Mouse (Mus musculus) heart, embryonic 13.5 days (tissue): ENCODE measurements around the gene Sh3pxd2a. TPM values are rescaled to one million over a fixed set of nuclear protein-coding genes. Genes with fewer than 3 reads are reported as not detected.

Experiments
- ATAC-seq: fragments of 200-750 bp; cut with Nextera tagmentation; 2 replicates; pipeline ENCODE4 v1.8.0; 2017; ENCODE audit warnings: moderate TSS enrichment; ENCODE audit not compliant: insufficient number of reproducible peaks, low FRiP score, low TSS enrichment; ENCODE audit errors: extremely low read depth
- H3K27ac ChIP-seq: fragments of 300-500 bp; sonication (generic); replicated peaks from 2 replicates; pipeline ENCODE4 v1.5.1; 2015; ENCODE audit warnings: moderate library complexity, mild to moderate bottlenecking, inconsistent platforms
- H3K27me3 ChIP-seq: fragments of 300-500 bp; sonication (generic); replicated peaks from 2 replicates; pipeline ENCODE4 v1.6.1; 2015; ENCODE audit warnings: mild to moderate bottlenecking, inconsistent platforms
- H3K36me3 ChIP-seq: fragments of 300-500 bp; sonication (generic); 2 replicates; pipeline ENCODE4 v1.6.1; 2015; ENCODE audit warnings: mild to moderate bottlenecking, inconsistent platforms
- H3K4me1 ChIP-seq: fragments of 300-500 bp; sonication (generic); 2 replicates; pipeline ENCODE4 v1.6.1; 2015; ENCODE audit warnings: inconsistent platforms
- H3K4me2 ChIP-seq: fragments of 300-500 bp; sonication (generic); 2 replicates; pipeline ENCODE4 v1.6.1; 2015; ENCODE audit warnings: inconsistent platforms, mild to moderate bottlenecking, moderate library complexity
- H3K4me3 ChIP-seq: fragments of 300-500 bp; sonication (generic); 2 replicates; pipeline ENCODE4 v1.5.1; 2015; ENCODE audit warnings: moderate library complexity, mild to moderate bottlenecking, inconsistent platforms
- H3K9ac ChIP-seq: fragments of 300-500 bp; sonication (generic); 2 replicates; pipeline ENCODE4 v1.6.1; 2015; ENCODE audit warnings: inconsistent platforms, mild to moderate bottlenecking, moderate library complexity
- H3K9me3 ChIP-seq: fragments of 300-500 bp; sonication (generic); 2 replicates; pipeline ENCODE4 v1.6.1; 2016; ENCODE audit warnings: inconsistent platforms
- WGBS: fragments of 180-500 bp; shearing (Covaris S2); methylation state at CpG from one replicate; pipeline ENCODE4 v1.1.7; 2015; ENCODE audit warnings: mixed read lengths; 5-methylcytosine and 5-hydroxymethylcytosine counted together
- polyA plus RNA-seq: library from polyadenylated mRNA; unstranded; fragments of >200 nt; fragmentation: Nextera tagmentation; extraction: Ambion mirVana; gene quantifications from 2 replicates; pipeline ENCODE4 v1.2.1, GENCODE M21; 2015

Gene Sh3pxd2a
- polyA plus RNA-seq, 1 experiment from 2014 or later = 5.7 TPM

DNA sequence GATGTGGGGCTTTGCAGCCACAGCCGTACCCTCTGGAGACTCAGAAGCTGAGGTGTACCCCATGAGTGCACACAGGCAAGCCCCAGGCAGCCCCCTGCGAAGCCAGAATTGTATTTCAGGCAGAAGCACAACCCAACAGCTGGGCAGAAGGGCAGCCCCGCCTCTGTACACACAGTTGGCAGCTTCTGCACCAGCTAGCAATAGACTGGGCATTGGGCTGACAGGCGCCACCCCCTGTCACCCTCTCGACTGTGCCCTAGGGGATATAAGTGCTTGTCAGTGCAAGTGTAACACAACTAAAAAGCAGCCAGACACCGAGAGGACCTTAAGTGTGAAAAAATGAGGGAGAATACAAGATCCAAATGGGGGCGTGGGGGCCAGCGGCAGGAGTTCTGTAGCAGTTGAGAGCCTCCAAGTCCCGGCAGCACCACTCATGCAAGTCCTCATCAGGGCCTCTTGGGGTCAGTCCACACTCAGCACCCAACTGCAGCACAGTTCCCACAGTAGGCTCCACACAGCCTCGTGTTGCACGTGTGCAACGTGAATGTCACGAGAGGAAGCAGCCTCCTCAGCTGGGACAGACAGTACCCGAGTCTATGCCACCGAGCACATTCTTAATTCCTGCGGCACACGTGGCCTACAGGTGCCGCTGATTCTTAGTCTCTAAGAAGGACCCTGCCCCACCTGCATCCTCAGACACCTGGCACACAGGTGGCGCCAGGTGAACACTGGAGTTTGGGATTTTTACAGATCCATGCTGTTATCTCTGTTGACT, 147.7 kb downstream of the Sh3pxd2a start:
- Histone ChIP-seq H3K27me3 (no peaks in the 10 kb centered on the region), H3K36me3 (peaks cover 8% of the 10 kb centered on the region), H3K4me3 (no peak overlapping the region), H3K9ac (peak overlapping the region; percentile 58), H3K27ac (peak overlapping the region; percentile 97), H3K4me1 (peaks cover 98% of the 10 kb centered on the region), H3K4me2 (peak overlapping the region; percentile 32; the same call in 1 of the 2 replicates), H3K9me3 (no peaks in the 10 kb centered on the region)
- WGBS = 66% methylated on average over 19 of the region's 19 CpGs
- no peak for ATAC-seq

DNA sequence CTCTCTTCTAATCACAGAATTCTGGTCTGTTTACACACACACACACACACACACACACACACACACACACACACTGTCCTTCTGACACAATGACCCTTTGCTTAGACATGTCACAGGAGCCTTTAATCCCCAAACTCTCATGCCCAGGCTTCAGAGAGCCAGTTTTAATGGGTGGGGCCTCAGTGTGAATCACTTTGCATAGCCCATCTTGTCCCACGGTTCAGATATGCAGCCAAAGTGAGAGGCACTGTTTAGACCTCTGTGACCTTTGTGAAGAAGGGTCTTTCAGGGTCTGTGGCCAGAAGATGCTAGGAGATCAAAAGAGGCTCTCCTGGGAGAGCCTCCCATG, 148.3 kb downstream of the Sh3pxd2a start:
- H3K27me3 ChIP-seq = no peaks in the 10 kb centered on the region
- H3K36me3 ChIP-seq = peaks cover 14% of the 10 kb centered on the region
- H3K27ac ChIP-seq = peak overlapping the region; percentile 97
- ATAC-seq = no peak
- no peaks in the 10 kb centered on the region for H3K9me3 ChIP-seq
- 24% methylated on average over 1 of the region's 1 CpGs for WGBS
- H3K4me2 ChIP-seq = no peak overlapping the region
- H3K4me3 ChIP-seq = no peak overlapping the region
- H3K4me1 ChIP-seq = peaks cover 98% of the 10 kb centered on the region
- H3K9ac ChIP-seq = no peak overlapping the region

DNA sequence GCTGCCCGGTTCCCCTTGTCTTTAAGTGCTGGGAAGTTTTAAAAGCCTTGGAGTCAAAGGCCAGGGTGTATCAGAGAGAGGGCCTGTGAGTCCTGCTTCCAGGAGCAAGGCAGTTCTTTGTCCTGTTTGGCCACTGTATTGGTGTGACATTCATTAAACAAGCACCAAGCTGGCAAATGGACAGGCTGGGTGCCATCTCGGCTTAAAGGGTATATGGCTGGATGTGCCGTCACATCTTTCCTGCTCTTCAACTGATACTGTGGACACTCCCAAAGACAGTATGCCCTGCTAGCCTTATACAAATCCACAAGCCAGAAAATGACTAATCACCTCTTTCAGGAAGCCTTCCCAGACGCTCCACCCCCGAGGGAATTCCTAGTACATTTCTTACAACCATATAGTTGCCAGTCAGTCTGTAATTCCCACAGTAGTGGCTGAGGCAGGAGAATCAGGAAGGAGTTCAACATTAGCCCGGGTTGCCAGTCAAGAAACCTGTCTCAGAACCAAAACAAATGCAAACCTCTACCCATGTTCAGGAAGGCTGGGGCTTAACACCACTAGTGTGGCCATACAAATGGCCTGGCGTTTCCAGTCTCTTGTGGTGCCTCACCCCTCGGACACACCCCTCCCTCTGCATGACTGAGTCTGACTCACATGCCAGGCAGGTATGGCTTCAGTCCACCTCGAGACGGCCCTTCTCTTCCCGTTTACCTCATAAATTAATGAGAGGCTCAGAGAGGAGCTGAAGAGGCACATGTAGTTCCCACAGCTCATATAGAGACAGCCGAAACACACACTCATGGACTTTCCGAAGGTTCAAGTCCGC, 148.9 kb downstream of the Sh3pxd2a start:
- Histone ChIP-seq H3K4me3 (peak overlapping the region; percentile 60), H3K27ac (peak overlapping the region; percentile 97), H3K9me3 (no peaks in the 10 kb centered on the region), H3K4me2 (peak overlapping the region; percentile 82), H3K36me3 (peaks cover 19% of the 10 kb centered on the region), H3K27me3 (no peaks in the 10 kb centered on the region), H3K4me1 (peaks cover 96% of the 10 kb centered on the region), H3K9ac (peak overlapping the region; percentile 93)
- ATAC-seq = no peak
- 45% methylated on average over 14 of the region's 14 CpGs for WGBS

DNA sequence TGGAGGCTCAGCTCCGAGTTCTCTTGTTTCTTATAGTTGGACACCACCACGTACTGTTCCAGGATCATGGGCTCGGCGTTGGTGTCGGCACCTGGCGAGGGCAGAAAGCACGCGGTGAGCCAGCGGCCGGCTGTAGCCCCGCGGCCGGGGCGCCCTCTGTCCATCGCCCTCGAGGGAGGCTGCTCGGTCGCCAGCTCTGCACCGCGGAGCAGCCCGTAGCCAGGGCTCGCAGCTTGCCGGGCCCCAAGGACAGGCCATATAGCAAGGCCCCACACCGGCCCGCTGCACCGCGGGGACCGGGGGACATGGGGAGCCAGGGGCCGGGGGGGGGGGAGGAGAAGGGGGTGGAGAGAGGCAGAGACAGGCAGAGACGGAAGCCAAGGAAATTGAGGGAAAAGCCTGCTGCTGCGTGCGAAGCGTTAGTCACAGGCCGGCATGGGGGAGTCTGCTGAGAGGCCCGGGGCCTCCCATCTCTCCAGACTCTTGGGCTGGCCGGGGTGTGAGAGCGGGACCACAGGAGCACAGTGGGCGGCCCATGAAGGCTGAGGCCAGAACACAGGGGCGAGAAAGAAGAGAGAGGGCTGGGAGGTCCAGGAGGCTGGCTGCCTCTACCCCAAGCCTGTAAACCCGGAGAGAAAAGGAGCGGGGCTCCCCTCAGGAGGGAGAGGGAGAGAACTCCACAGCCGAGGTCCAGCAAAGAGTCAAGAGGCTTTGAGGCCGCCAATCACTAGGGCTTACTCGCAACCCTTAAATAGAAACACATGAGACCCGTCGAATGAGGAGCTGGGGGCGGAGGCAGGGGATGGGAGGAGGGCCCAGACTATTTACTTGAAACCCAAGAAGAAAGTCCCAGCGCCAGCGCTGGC, 149.9 kb downstream of the Sh3pxd2a start:
- Histone ChIP-seq H3K9ac (peak overlapping the region; percentile 93), H3K27me3 (no peaks in the 10 kb centered on the region), H3K4me2 (peak overlapping the region; percentile 82), H3K4me3 (peak overlapping the region; percentile 60), H3K36me3 (peaks cover 28% of the 10 kb centered on the region), H3K27ac (peak overlapping the region; percentile 97), H3K4me1 (peaks cover 94% of the 10 kb centered on the region), H3K9me3 (no peaks in the 10 kb centered on the region)
- ATAC-seq = peak; percentile 56; the same call in 1 of the 2 replicates
- 1% methylated on average over 49 of the region's 49 CpGs for WGBS

DNA sequence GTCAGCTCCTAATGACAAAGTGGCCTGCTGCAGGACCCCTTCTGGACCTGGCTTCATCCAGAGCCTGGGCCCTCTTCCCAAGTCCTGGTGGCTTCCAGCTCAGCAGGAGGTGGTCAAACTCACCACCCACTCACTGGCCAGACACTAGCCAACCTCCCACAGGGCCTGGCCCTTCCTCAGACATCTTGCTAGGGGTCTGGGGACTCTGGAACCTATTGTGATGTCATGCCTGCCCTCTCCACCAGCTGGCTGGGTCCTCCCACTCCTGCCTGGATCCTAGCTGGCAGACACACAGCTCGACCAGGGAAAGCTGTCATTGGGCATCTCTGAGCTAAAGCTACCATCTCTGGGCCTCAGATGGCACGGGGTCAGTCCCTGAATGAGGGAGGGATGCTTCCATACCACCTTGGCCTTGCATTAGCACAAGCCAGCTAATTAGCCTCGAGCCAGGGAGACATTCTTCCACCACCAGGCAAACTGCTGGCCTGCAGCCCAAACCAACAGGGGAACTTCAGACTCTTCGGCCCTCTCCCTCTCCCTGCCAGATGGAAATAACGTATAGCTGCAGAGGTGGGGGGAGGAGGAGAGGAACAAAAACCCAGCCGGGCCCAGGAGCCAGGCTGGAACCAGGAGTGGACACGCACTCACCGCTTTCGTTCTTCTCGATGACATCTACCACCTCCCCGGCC, 150.7 kb downstream of the Sh3pxd2a start:
- no peak for ATAC-seq
- 12% methylated on average over 11 of the region's 11 CpGs for WGBS
- H3K27ac ChIP-seq = peak overlapping the region; percentile 97
- H3K9ac ChIP-seq = peak overlapping the region; percentile 93
- peak overlapping the region; percentile 82 for H3K4me2 ChIP-seq
- no peaks in the 10 kb centered on the region for H3K9me3 ChIP-seq
- H3K27me3 ChIP-seq = no peaks in the 10 kb centered on the region
- peaks cover 34% of the 10 kb centered on the region for H3K36me3 ChIP-seq
- H3K4me3 ChIP-seq = peak overlapping the region; percentile 60
- H3K4me1 ChIP-seq = peaks cover 91% of the 10 kb centered on the region

DNA sequence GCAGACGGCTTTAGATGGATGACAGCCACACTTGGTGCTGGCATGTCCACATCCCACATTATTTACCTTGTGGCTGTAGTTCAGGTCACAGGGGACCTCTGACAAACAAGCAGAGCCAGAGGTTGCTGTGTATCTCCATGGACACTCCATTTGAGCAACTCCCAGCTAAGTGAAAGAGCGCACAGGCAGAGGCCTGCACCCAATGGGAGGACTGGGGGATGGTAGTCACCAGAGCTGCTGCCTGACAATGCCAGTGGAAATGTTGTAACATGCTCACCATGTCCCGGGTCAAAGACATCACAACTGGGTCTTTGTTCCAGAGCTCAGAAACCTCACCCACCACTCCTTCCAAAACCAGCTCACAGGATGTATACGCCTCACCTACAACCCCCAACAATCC, 153.0 kb downstream of the Sh3pxd2a start:
- Histone ChIP-seq H3K4me2 (0 out of 2 replicates have a peak overlapping the region, but pooled peaks have one; percentile 82), H3K4me1 (peaks cover 67% of the 10 kb centered on the region)
- 66% methylated on average over 4 of the region's 4 CpGs for WGBS

DNA sequence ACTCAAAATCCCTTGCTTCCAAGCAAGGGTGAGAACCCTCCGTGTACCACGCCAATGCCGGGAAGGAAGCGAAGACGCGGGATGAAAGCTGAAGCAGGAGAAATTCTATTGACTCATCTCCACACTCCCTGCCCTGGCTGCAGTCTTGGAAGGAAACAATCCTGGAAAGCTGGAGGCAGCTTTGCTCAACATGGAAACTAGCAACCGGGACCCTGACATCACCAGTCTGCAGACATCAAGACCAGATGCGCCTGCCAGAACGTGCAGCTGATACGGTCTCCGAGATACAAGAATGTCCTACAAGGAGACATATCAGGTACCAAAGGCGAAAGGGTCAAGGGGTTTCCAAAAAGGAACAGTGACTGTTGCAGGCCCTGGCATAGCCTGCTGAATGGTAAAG, 154.4 kb downstream of the Sh3pxd2a start:
- H3K4me1 ChIP-seq = peaks cover 54% of the 10 kb centered on the region
- no peaks in the 10 kb centered on the region for H3K27me3 ChIP-seq
- 80% methylated on average over 12 of the region's 12 CpGs for WGBS
- no peak overlapping the region for H3K4me2 ChIP-seq
- no peak for ATAC-seq
- H3K9me3 ChIP-seq = no peaks in the 10 kb centered on the region
- no peak overlapping the region for H3K27ac ChIP-seq
- H3K4me3 ChIP-seq = no peak overlapping the region
- H3K9ac ChIP-seq = no peak overlapping the region
- H3K36me3 ChIP-seq = peaks cover 67% of the 10 kb centered on the region

More for the DNA sequence above, 153.0 kb downstream of the Sh3pxd2a start:
- Histone ChIP-seq H3K27me3 (no peaks in the 10 kb centered on the region), H3K9ac (0 out of 2 replicates have a peak overlapping the region, but pooled peaks have one; percentile 21), H3K9me3 (no peaks in the 10 kb centered on the region), H3K4me3 (no peak overlapping the region), H3K27ac (peak overlapping the region; percentile 37; the same call in 1 of the 2 replicates), H3K36me3 (peaks cover 54% of the 10 kb centered on the region)
- no peak for ATAC-seq

DNA sequence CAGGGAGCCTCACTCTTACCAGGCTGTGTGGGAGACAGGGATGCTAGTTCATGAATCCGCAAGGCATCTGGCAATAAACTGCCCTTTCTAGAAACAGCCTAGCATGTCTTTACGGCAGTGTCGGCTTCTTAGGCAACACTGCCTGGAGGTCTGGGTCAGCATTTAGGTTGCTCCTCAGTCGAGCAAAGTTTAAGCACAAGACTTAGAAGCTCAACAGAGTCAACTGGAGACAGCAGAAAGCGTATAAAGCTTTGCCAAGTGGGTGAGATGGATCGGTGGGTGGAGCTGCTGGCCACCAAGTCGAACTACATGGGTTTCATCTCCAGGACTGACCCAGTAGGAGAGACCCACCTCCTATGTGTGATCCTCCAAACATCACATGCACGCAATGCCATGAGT, 157.3 kb downstream of the Sh3pxd2a start:
- Histone ChIP-seq H3K9ac (no peak overlapping the region), H3K27ac (no peak overlapping the region), H3K9me3 (no peaks in the 10 kb centered on the region), H3K4me3 (no peak overlapping the region), H3K36me3 (peaks cover 89% of the 10 kb centered on the region), H3K4me2 (no peak overlapping the region), H3K4me1 (peaks cover 43% of the 10 kb centered on the region), H3K27me3 (no peaks in the 10 kb centered on the region)
- 81% methylated on average over 8 of the region's 8 CpGs for WGBS
- no peak for ATAC-seq

DNA sequence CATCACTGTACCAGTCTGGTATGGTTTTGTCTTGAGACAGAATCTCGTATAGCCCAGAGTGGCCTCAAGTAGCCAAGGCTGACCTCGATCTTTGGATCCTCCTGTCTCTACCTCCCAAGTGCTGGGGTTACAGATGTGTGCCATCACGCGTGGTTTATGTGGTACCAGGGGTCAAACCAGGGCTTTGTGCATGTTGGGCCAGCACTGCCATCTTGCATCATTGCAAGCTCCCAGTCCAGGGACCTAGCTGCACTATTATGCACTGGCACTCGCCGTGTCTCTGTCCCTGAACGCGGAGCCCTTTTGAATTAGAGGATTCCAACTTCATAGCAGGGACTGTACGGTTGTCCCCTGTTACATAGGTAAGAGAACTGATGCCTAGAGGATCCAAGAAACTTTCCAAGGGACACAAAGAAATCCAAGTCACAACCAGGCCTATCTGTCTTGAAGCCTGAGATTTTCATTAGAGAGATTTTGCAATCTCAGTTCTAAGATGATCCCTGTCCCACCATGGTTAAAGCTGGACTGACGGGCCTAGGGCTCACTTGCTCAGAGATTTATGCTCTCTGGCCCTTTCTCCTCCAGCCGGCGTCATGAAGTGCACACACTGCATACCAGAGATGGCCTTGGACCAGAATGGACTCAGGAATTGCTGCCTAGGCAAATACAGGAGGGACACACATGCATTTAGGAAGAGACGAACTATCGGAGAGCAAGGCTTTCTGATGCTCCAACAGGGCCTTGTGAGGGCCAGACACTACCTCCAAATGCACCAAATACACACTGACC, 157.9 kb downstream of the Sh3pxd2a start:
- ATAC-seq = no peak
- H3K27me3 ChIP-seq = no peaks in the 10 kb centered on the region
- H3K36me3 ChIP-seq = peaks cover 84% of the 10 kb centered on the region
- WGBS = 88% methylated on average over 14 of the region's 14 CpGs
- no peak overlapping the region for H3K27ac ChIP-seq
- H3K4me1 ChIP-seq = peaks cover 43% of the 10 kb centered on the region
- no peak overlapping the region for H3K4me2 ChIP-seq
- H3K4me3 ChIP-seq = no peak overlapping the region
- H3K9me3 ChIP-seq = no peaks in the 10 kb centered on the region
- no peak overlapping the region for H3K9ac ChIP-seq

DNA sequence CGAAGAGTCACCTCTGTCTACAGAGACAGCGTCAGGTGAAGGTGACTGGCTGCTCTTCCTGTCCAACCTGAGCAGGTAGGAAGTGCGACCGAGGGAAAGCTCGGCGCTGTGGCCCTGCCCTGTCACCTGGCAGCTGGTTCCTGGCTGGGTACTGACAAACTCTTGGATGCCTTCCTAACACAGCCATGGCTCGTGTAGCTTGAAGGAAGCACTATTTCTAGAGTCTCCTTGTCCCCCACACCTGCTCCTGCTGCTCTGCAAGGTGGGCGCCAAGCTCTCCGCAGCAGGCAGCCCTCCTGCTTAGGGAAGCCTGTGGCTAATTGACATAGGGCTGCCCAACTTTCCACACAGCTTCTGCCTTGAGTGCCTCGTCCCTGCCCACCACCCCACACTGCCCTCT, 158.8 kb downstream of the Sh3pxd2a start:
- ATAC-seq = no peak
- WGBS = 84% methylated on average over 10 of the region's 10 CpGs
- no peaks in the 10 kb centered on the region for H3K27me3 ChIP-seq
- no peak overlapping the region for H3K9ac ChIP-seq
- peaks cover 82% of the 10 kb centered on the region for H3K36me3 ChIP-seq
- H3K9me3 ChIP-seq = no peaks in the 10 kb centered on the region
- no peak overlapping the region for H3K4me2 ChIP-seq
- H3K4me3 ChIP-seq = no peak overlapping the region
- no peak overlapping the region for H3K27ac ChIP-seq
- peaks cover 43% of the 10 kb centered on the region for H3K4me1 ChIP-seq
